Mouse (Mus musculus) testis, adult 2 months (tissue): ENCODE measurements at regions not wholly inside any gene's neighbourhood (a gene's known extent, or its start where the extent isn't known, plus 50 kb on each side); places are given as distances from the start of the nearest gene placed in this dataset.

ENCODE experiments used
- H3K27ac ChIP-seq: fragments of 200-500 bp; 2 replicates; pipeline ENCODE4 v1.5.1; 2012; ENCODE audit warnings: low read depth, low read length; ENCODE audit not compliant: control insufficient read depth, insufficient read depth
- H3K27me3 ChIP-seq: fragments of 200-500 bp; 2 replicates; pipeline ENCODE4 v1.6.1; 2012; ENCODE audit warnings: mild to moderate bottlenecking, low read length, moderate library complexity; ENCODE audit not compliant: control insufficient read depth, insufficient read depth
- H3K36me3 ChIP-seq: fragments of 200-500 bp; 2 replicates; pipeline ENCODE4 v1.6.1; 2012; ENCODE audit warnings: mild to moderate bottlenecking, low read length; ENCODE audit not compliant: control insufficient read depth, insufficient read depth
- H3K4me1 ChIP-seq: fragments of 200-500 bp; 2 replicates; pipeline ENCODE4 v1.6.1; 2012; ENCODE audit warnings: low read length; ENCODE audit not compliant: control insufficient read depth, insufficient read depth
- H3K4me3 ChIP-seq: fragments of 200-500 bp; 2 replicates; pipeline ENCODE4 v1.5.1; 2012; ENCODE audit warnings: low read depth, mild to moderate bottlenecking, low read length, moderate library complexity, mixed read lengths; ENCODE audit not compliant: control insufficient read depth
- CTCF ChIP-seq: fragments of 200-500 bp; IDR thresholded peaks from 2 replicates; pipeline ENCODE4 v1.5.1; 2012; ENCODE audit warnings: low read depth, mild to moderate bottlenecking, inconsistent platforms, low read length, moderate library complexity; ENCODE audit not compliant: control insufficient read depth, insufficient read depth, insufficient replicate concordance
- POLR2A ChIP-seq: fragments of 200-500 bp; IDR thresholded peaks from 2 replicates; pipeline ENCODE4 v1.6.1; 2012; ENCODE audit warnings: low read depth, mild to moderate bottlenecking, inconsistent platforms, low read length, moderate library complexity; ENCODE audit not compliant: control insufficient read depth

DNA sequence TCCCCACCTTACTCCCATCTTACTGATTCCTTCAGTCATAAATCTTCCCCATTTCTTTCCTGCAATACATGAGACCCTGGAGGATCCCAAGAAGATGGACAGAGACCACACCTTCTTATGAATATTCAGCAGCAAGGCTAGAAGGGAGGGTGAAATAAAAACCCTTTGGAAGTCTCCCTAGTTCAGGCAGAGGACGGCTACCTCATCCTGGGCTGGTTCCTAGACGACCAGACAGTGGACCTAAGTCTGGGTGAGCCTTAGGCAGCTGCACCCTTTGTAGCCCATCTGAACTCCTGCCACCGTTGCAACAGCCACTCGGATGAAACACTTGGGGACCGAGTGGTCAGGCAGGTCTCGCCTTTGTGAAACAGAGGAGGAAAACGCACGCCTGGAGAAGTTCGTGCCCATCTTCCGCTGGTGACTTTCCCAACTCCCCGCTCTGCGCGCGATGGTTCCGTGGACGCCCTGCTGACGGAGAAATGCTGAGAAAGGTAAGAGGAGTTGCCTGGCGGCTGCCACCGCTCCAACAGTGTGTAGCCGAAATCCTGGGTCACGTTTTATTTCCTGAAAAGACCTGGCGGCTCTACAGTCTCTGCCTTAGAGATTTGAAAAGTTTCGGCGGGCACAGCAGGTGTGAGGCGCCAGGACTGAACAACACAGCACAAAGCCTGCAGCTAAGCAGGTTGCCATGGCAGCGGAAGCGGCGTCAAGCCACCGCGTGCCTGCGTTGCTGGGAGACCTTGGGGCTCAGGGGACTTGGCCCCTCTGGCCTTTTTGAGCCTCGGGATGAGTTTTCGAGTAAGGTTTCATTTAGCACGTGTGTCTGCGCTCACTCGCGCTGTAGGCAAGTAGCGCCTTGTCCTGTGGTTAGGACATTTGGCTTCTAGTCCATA is 112.2 kb downstream of the Amer2 start:
- H3K4me1 ChIP-seq: peaks cover 5% of the 10 kb centered on the region
- peak overlapping the region; percentile 91 for H3K4me3 ChIP-seq
- TF ChIP-seq POLR2A (peak; percentile 73), CTCF (no peak)
- H3K27me3 ChIP-seq: no peaks in the 10 kb centered on the region
- H3K36me3 ChIP-seq: no peaks in the 10 kb centered on the region
- H3K27ac ChIP-seq: peak overlapping the region; percentile 65

- peak overlapping the region; percentile 91 for H3K4me3 ChIP-seq
- no peaks in the 10 kb centered on the region for H3K27me3 ChIP-seq
- TF ChIP-seq CTCF: no peak
- TF ChIP-seq POLR2A: no peak
- peaks cover 5% of the 10 kb centered on the region for H3K4me1 ChIP-seq
- no peaks in the 10 kb centered on the region for H3K36me3 ChIP-seq
- no peak overlapping the region for H3K27ac ChIP-seq
These were observed 112.8 kb downstream of the Amer2 start for GRCm38 (mm10) chr14:60485889-60486274.

GRCm38 (mm10) chr14:60486278-60486935 is 113.3 kb downstream of the Amer2 start:
- H3K27me3 ChIP-seq: no peaks in the 10 kb centered on the region

GRCm38 (mm10) chr14:60489111-60489510 is 116.1 kb downstream of the Amer2 start:
- Histone ChIP-seq H3K27me3 (no peaks in the 10 kb centered on the region), H3K36me3 (no peaks in the 10 kb centered on the region), H3K27ac (no peak overlapping the region), H3K4me1 (peaks cover 5% of the 10 kb centered on the region), H3K4me3 (no peak overlapping the region)
- TF ChIP-seq POLR2A (no peak), CTCF (no peak)

More at GRCm38 (mm10) chr14:60486278-60486935, 113.3 kb downstream of the Amer2 start:
- TF ChIP-seq POLR2A: no peak
- TF ChIP-seq CTCF: no peak
- H3K4me1 ChIP-seq: peaks cover 5% of the 10 kb centered on the region
- H3K4me3 ChIP-seq: peak overlapping the region; percentile 91
- H3K36me3 ChIP-seq: no peaks in the 10 kb centered on the region
- no peak overlapping the region for H3K27ac ChIP-seq

- Histone ChIP-seq H3K36me3 (no peaks in the 10 kb centered on the region), H3K27ac (no peak overlapping the region), H3K4me3 (no peak overlapping the region), H3K27me3 (no peaks in the 10 kb centered on the region), H3K4me1 (peaks cover 3% of the 10 kb centered on the region)
- TF ChIP-seq CTCF: no peak
- no peak for TF ChIP-seq POLR2A
These were observed 117.8 kb downstream of the Amer2 start for GRCm38 (mm10) chr14:60490886-60491285.

DNA sequence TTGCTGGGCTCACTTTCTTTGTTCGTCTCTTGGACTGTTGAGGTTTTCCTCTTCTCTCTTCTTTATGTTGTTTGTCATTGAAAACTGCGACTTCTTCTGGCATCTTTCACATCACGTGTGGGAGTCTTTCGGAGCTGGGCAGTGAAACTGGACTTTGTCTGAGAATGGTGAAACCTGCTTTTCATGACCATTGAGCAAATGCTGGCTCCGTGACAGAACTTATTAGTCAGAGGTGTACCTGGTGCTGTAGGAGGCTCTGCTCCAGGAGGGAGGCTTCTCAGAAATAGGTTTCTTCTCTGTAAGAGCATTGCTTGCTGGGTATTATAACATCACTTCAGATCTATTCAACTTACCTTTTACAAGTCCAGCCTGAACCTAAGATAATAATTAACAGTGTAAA is 122.4 kb downstream of the Amer2 start:
- Histone ChIP-seq H3K27ac (no peak overlapping the region), H3K4me3 (no peak overlapping the region), H3K36me3 (no peaks in the 10 kb centered on the region), H3K27me3 (no peaks in the 10 kb centered on the region), H3K4me1 (no peaks in the 10 kb centered on the region)
- no peak for TF ChIP-seq POLR2A
- no peak for TF ChIP-seq CTCF

GRCm38 (mm10) chr14:60502552-60502951 is 129.5 kb downstream of the Amer2 start:
- Histone ChIP-seq H3K27ac (no peak overlapping the region), H3K36me3 (no peaks in the 10 kb centered on the region), H3K4me3 (no peak overlapping the region), H3K27me3 (no peaks in the 10 kb centered on the region), H3K4me1 (no peaks in the 10 kb centered on the region)
- TF ChIP-seq CTCF (no peak), POLR2A (no peak)
